Mouse (Mus musculus): ENCODE measurements at regions not wholly inside any gene's neighbourhood (a gene's known extent, or its start where the extent isn't known, plus 50 kb on each side); places are given as distances from the start of the nearest gene placed in this dataset.

GRCm38 (mm10) chr9:100404426-100404825 lies 82.2 kb downstream of the Il20rb start:
- no peaks in the 10 kb centered on the region for H3K27me3 ChIP-seq (ENCODE audit: control insufficient read depth, insufficient read depth, low read length)
- 94% methylated on average over 5 of the region's 5 CpGs for WGBS
- TF ChIP-seq CTCF (IDR thresholded peaks at IDR 0.05; ENCODE audit: extremely low read depth, insufficient read length, insufficient replicate concordance, low read depth, low read length) (no peak), POLR2A (IDR thresholded peaks at IDR 0.05; ENCODE audit: low read depth, low read length) (no peak)
- H3K36me3 ChIP-seq (ENCODE audit: control insufficient read depth, insufficient read depth, low read length) = no peaks in the 10 kb centered on the region
- H3K4me3 ChIP-seq (ENCODE audit: low read depth, low read length) = no peak overlapping the region
- no peak overlapping the region for H3K27ac ChIP-seq (ENCODE audit: insufficient read depth, low read depth, low read length)
- no peaks in the 10 kb centered on the region for H3K4me1 ChIP-seq (ENCODE audit: control insufficient read depth, insufficient read depth, insufficient read length, low read length)

GRCm38 (mm10) chr9:100400366-100400765 lies 86.2 kb downstream of the Il20rb start:
- 16% methylated on average over 8 of the region's 8 CpGs for WGBS
- Histone ChIP-seq H3K27ac (ENCODE audit: insufficient read depth, low read depth, low read length) (no peak overlapping the region), H3K4me1 (ENCODE audit: control insufficient read depth, insufficient read depth, insufficient read length, low read length) (no peaks in the 10 kb centered on the region), H3K36me3 (ENCODE audit: control insufficient read depth, insufficient read depth, low read length) (no peaks in the 10 kb centered on the region), H3K4me3 (ENCODE audit: low read depth, low read length) (no peak overlapping the region), H3K27me3 (ENCODE audit: control insufficient read depth, insufficient read depth, low read length) (no peaks in the 10 kb centered on the region)
- no peak for TF ChIP-seq CTCF (IDR thresholded peaks at IDR 0.05; ENCODE audit: extremely low read depth, insufficient read length, insufficient replicate concordance, low read depth, low read length)
- no peak for TF ChIP-seq POLR2A (IDR thresholded peaks at IDR 0.05; ENCODE audit: low read depth, low read length)

- no peak overlapping the region for H3K27ac ChIP-seq (ENCODE audit: insufficient read depth, low read depth, low read length)
- no peaks in the 10 kb centered on the region for H3K36me3 ChIP-seq (ENCODE audit: control insufficient read depth, insufficient read depth, low read length)
- H3K27me3 ChIP-seq (ENCODE audit: control insufficient read depth, insufficient read depth, low read length) = no peaks in the 10 kb centered on the region
- no peak for TF ChIP-seq CTCF (IDR thresholded peaks at IDR 0.05; ENCODE audit: extremely low read depth, insufficient read length, insufficient replicate concordance, low read depth, low read length)
- no peak for TF ChIP-seq POLR2A (IDR thresholded peaks at IDR 0.05; ENCODE audit: low read depth, low read length)
- H3K4me3 ChIP-seq (ENCODE audit: low read depth, low read length) = no peak overlapping the region
- H3K4me1 ChIP-seq (ENCODE audit: control insufficient read depth, insufficient read depth, insufficient read length, low read length) = no peaks in the 10 kb centered on the region
- 93% methylated on average over 7 of the region's 7 CpGs for WGBS
These were observed 90.2 kb downstream of the Il20rb start for GRCm38 (mm10) chr9:100396340-100396910.

GRCm38 (mm10) chr9:100395711-100396110 lies 90.9 kb downstream of the Il20rb start:
- no peak overlapping the region for H3K27ac ChIP-seq (ENCODE audit: insufficient read depth, low read depth, low read length)
- H3K36me3 ChIP-seq (ENCODE audit: control insufficient read depth, insufficient read depth, low read length) = no peaks in the 10 kb centered on the region
- TF ChIP-seq CTCF (IDR thresholded peaks at IDR 0.05; ENCODE audit: extremely low read depth, insufficient read length, insufficient replicate concordance, low read depth, low read length) = peak; percentile 87; the same call in 1 of the 2 replicates
- TF ChIP-seq POLR2A (IDR thresholded peaks at IDR 0.05; ENCODE audit: low read depth, low read length) = no peak
- no peaks in the 10 kb centered on the region for H3K4me1 ChIP-seq (ENCODE audit: control insufficient read depth, insufficient read depth, insufficient read length, low read length)
- 1% methylated on average over 5 of the region's 5 CpGs for WGBS
- H3K4me3 ChIP-seq (ENCODE audit: low read depth, low read length) = no peak overlapping the region
- H3K27me3 ChIP-seq (ENCODE audit: control insufficient read depth, insufficient read depth, low read length) = no peaks in the 10 kb centered on the region

GRCm38 (mm10) chr9:100394632-100395031 lies 92.0 kb downstream of the Il20rb start:
- Histone ChIP-seq H3K27me3 (ENCODE audit: control insufficient read depth, insufficient read depth, low read length) (no peaks in the 10 kb centered on the region), H3K27ac (ENCODE audit: insufficient read depth, low read depth, low read length) (no peak overlapping the region), H3K4me3 (ENCODE audit: low read depth, low read length) (no peak overlapping the region), H3K4me1 (ENCODE audit: control insufficient read depth, insufficient read depth, insufficient read length, low read length) (no peaks in the 10 kb centered on the region), H3K36me3 (ENCODE audit: control insufficient read depth, insufficient read depth, low read length) (no peaks in the 10 kb centered on the region)
- TF ChIP-seq POLR2A (IDR thresholded peaks at IDR 0.05; ENCODE audit: low read depth, low read length) (no peak), CTCF (IDR thresholded peaks at IDR 0.05; ENCODE audit: extremely low read depth, insufficient read length, insufficient replicate concordance, low read depth, low read length) (no peak)
- WGBS = 57% methylated on average over 1 of the region's 1 CpGs

GRCm38 (mm10) chr9:100394166-100394565 lies 92.4 kb downstream of the Il20rb start:
- no peak for TF ChIP-seq POLR2A (IDR thresholded peaks at IDR 0.05; ENCODE audit: low read depth, low read length)
- TF ChIP-seq CTCF (IDR thresholded peaks at IDR 0.05; ENCODE audit: extremely low read depth, insufficient read length, insufficient replicate concordance, low read depth, low read length) = no peak
- H3K27me3 ChIP-seq (ENCODE audit: control insufficient read depth, insufficient read depth, low read length) = no peaks in the 10 kb centered on the region
- H3K27ac ChIP-seq (ENCODE audit: insufficient read depth, low read depth, low read length) = no peak overlapping the region
- no peaks in the 10 kb centered on the region for H3K36me3 ChIP-seq (ENCODE audit: control insufficient read depth, insufficient read depth, low read length)
- 54% methylated on average over 5 of the region's 5 CpGs for WGBS
- H3K4me1 ChIP-seq (ENCODE audit: control insufficient read depth, insufficient read depth, insufficient read length, low read length) = no peaks in the 10 kb centered on the region
- no peak overlapping the region for H3K4me3 ChIP-seq (ENCODE audit: low read depth, low read length)

GRCm38 (mm10) chr9:100392262-100392661 lies 94.3 kb downstream of the Il20rb start:
- Histone ChIP-seq H3K4me1 (ENCODE audit: control insufficient read depth, insufficient read depth, insufficient read length, low read length) (no peaks in the 10 kb centered on the region), H3K27ac (ENCODE audit: insufficient read depth, low read depth, low read length) (no peak overlapping the region), H3K4me3 (ENCODE audit: low read depth, low read length) (no peak overlapping the region), H3K36me3 (ENCODE audit: control insufficient read depth, insufficient read depth, low read length) (no peaks in the 10 kb centered on the region), H3K27me3 (ENCODE audit: control insufficient read depth, insufficient read depth, low read length) (no peaks in the 10 kb centered on the region)
- TF ChIP-seq POLR2A (IDR thresholded peaks at IDR 0.05; ENCODE audit: low read depth, low read length) = no peak
- 35% methylated on average over 1 of the region's 1 CpGs for WGBS
